16 mouse cellular contexts compared by ENCODE assay signal in genomic region chr12:105328396-105328795, GRCm38 (mm10). TPM values are rescaled to one million over a fixed set of nuclear protein-coding genes. Genes with fewer than 3 reads are reported as not detected.
DNase-seq lines count a peak whose midpoint lies in the region.
"Had no signal": no experiment of that assay in that cellular context is flagged by ENCODE, and none has a peak within 500 bp of the region (broad histone marks: within the 10 kb centered on the region; RNA-seq: fewer than 3 reads in every experiment).

No protein-coding gene starts in this region.

- DNase-seq in layer of hippocampus, adult 18-20 months (ENCODE audit: low spot score in 2 of 2) = peak; percentile 56 to 75
- DNase-seq in layer of hippocampus, postnatal 10 days (ENCODE audit: low spot score in 2 of 2) = no peak
- peak; percentile 77 to 82 for DNase-seq in frontal cortex, adult 2 months (ENCODE audit: extremely low spot score in 1 of 2, low spot score in 1 of 2)
- peak; percentile 32 to 75 for DNase-seq in left cerebral cortex, adult 9 months (ENCODE audit: low spot score in 2 of 2)
- peak; percentile 91 for DNase-seq in telencephalon, adult 2 months (ENCODE audit: low read depth, low spot score)
- DNase-seq in heart, adult 8-10 months (ENCODE audit: low spot score) = no peak
- DNase-seq in lung, adult 18-20 months = no peak
- DNase-seq: B cell, adult 2 months; cerebellum, adult 18-20 months; heart, adult 18-20 months; lung, adult 2 months; midbrain, embryonic 14.5 days had no signal

RNA-seq across cellular contexts. Expression of gene Tunar, which starts 5.3 kb away (rescaled TPM):
- total RNA-seq in layer of hippocampus, adult 18-20 months (2021) = 10 to 100 TPM; 16.2 to 16.8 TPM
- total RNA-seq in layer of hippocampus, postnatal 10 days (2021) = 10 to 100 TPM; 18.7 to 23.8 TPM
- polyA plus RNA-seq in frontal cortex, adult 2 months (2012; rRNA removed) = 6.8 and 10.2 TPM in 2 replicates
- total RNA-seq in heart, adult 8-10 months (2022) = under 1 TPM in 2 of 4 experiments, not detected in 2; 0.19 to 0.22 TPM
- total RNA-seq: common myeloid progenitor, adult 5-6 weeks; heart, adult 18-20 months had no signal
- polyA plus RNA-seq: heart, embryonic 16.5 days; lung, adult 2 months; Patski; thymus, postnatal 0 days had no signal

Comparison
In these comparisons a context has a peak if more than half of its experiments do, and no peak if none do; other contexts are left out.
1. DNase-seq: peak in layer of hippocampus, adult 18-20 months (2 of 2), frontal cortex, adult 2 months (2 of 2), left cerebral cortex, adult 9 months (2 of 2) and telencephalon, adult 2 months (single experiment); none in layer of hippocampus, postnatal 10 days (0 of 2), heart, adult 8-10 months (single experiment) and lung, adult 18-20 months (0 of 2).
2. RNA of gene Tunar, which starts 5.3 kb away (total RNA-seq): 18.7 to 23.8 TPM in layer of hippocampus, postnatal 10 days and 16.2 to 16.8 TPM in layer of hippocampus, adult 18-20 months; 0.19 to 0.22 TPM in heart, adult 8-10 months; every median in the first group is over 10 times any median in the second.